In the genomic region with DNA sequence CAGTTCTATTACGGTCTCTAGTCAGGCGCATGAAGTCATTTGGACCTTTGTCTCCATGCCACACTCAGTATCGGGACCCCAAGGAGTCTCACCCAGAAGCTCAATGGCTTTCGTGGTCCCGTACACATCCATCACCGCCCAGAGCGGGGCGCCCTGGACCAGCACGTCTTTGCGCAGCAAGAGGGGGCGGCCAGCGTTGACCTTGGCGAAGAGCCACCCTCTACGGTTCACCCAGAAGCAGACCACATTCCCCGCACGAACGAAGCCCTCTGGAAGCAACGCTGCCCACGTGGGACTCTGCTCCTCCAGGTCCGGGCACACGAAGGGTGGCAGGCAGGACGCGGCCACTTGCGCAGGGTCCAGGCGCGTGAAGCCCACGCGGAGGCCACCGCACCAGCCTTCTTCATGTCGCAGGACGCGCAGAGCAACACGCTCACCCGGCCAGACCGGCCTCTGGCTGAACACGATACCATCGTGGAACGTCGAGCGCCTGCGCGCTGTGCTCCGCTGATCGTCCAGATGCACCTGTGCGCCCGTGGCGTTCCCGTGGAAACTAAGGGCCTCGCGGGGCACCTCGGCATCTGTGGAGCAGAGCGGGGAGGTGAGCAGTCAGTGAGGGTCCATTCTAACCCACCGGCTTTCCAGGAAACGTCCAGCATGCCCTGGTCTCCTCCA, we compare ENCODE assay signal across 8 mouse cellular contexts. TPM values are rescaled to one million over a fixed set of nuclear protein-coding genes. Genes with fewer than 3 reads are reported as not detected.
DNase-seq lines count a peak whose midpoint lies in the region; ATAC-seq and TF ChIP-seq lines count a peak whose summit lies in the region.

No protein-coding gene starts in this region.

- no peak for DNase-seq in heart, postnatal 14 days
- peak; percentile 22 for DNase-seq in thymus, postnatal 4 days
- no peak for DNase-seq in thymus, adult 18-20 months
- no peak for DNase-seq in limb, embryonic 11.5 days (ENCODE audit: low spot score)
- DNase-seq in layer of hippocampus, adult 9-11 months: no peak
- no peak for DNase-seq in layer of hippocampus, adult 2 months (ENCODE audit: low spot score in 2 of 2)
- DNase-seq in natural killer cell, adult 2 months (ENCODE audit: low spot score in 2 of 2): no peak

- H3K36me3 ChIP-seq in heart, embryonic 12.5 days: no peaks in the 10 kb centered on the region
- H3K36me3 ChIP-seq in limb, embryonic 11.5 days (ENCODE audit: control insufficient read depth, insufficient read depth, low read length): no peaks in the 10 kb centered on the region

- peak overlapping the region; percentile 66 for H3K4me2 ChIP-seq in heart, embryonic 12.5 days
- peak overlapping the region; percentile 38 for H3K4me2 ChIP-seq in limb, embryonic 11.5 days (ENCODE audit: low read depth, severe bottlenecking)

- H3K4me1 ChIP-seq in heart, embryonic 12.5 days (replicated peaks): peaks cover 52% of the 10 kb centered on the region
- peaks cover 6% of the 10 kb centered on the region for H3K4me1 ChIP-seq in limb, embryonic 11.5 days (ENCODE audit: control insufficient read depth, insufficient read depth, low read length)

- intact Hi-C loops in heart, postnatal 14 days (cut with DNase I): loop anchor here (10.0 kb wide), 1 partner anchor 204 kb away; the partner anchor contains the start of gene Hs6st1

- peak overlapping the region; percentile 23; the same call in 1 of the 2 replicates for H3K9ac ChIP-seq in heart, embryonic 12.5 days
- no peak overlapping the region for H3K9ac ChIP-seq in limb, embryonic 11.5 days (ENCODE audit: low read length)

- H3K9me3 ChIP-seq in heart, embryonic 12.5 days (replicated peaks): no peaks in the 10 kb centered on the region
- H3K9me3 ChIP-seq in limb, embryonic 11.5 days (ENCODE audit: control insufficient read depth, low read length): no peaks in the 10 kb centered on the region

- ATAC-seq in heart, embryonic 12.5 days (ENCODE audit: insufficient number of reproducible peaks, low FRiP score): no peak
- no peak for ATAC-seq in limb, embryonic 11.5 days (ENCODE audit: insufficient number of reproducible peaks, low FRiP score, low TSS enrichment, low read depth)

- H3K27ac ChIP-seq in heart, embryonic 12.5 days (ENCODE audit: poor library complexity, severe bottlenecking): no peak overlapping the region
- no peak overlapping the region for H3K27ac ChIP-seq in limb, embryonic 11.5 days (replicated peaks; ENCODE audit: low read depth, low read length)
- no peak overlapping the region for H3K27ac ChIP-seq in layer of hippocampus, adult 2 months

- TF ChIP-seq CTCF in layer of hippocampus, adult 2 months (conservative IDR thresholded peaks at IDR 0.05): no peak

- 31% methylated on average over 54 of the region's 54 CpGs for WGBS in heart, embryonic 12.5 days
- WGBS in limb, embryonic 11.5 days: 44% methylated on average over 54 of the region's 54 CpGs

- peaks cover 9% of the 10 kb centered on the region; the same call in 1 of the 2 replicates for H3K27me3 ChIP-seq in heart, embryonic 12.5 days (replicated peaks)
- H3K27me3 ChIP-seq in limb, embryonic 11.5 days (ENCODE audit: control insufficient read depth, insufficient read depth, low read length): peaks cover 7% of the 10 kb centered on the region; the same call in 1 of the 2 replicates

- H3K4me3 ChIP-seq in heart, embryonic 12.5 days: peak overlapping the region; percentile 30
- H3K4me3 ChIP-seq in limb, embryonic 11.5 days (ENCODE audit: low read depth, low read length): no peak overlapping the region
- no peak overlapping the region for H3K4me3 ChIP-seq in layer of hippocampus, adult 2 months

RNA-seq across cellular contexts. Expression of gene Neurl3, which starts 5.2 kb away (rescaled TPM):
- polyA plus RNA-seq in heart, embryonic 12.5 days (2016; fragmentation: Nextera tagmentation; extraction: Ambion mirVana): 2.4 and 2.6 TPM in 2 replicates
- 1 to 10 TPM; 2.6 to 2.9 TPM for total RNA-seq in heart, postnatal 14 days (2021)
- polyA plus RNA-seq in limb, embryonic 11.5 days (2014; fragmentation: Nextera tagmentation; extraction: Ambion mirVana): 0.12 and 0.65 TPM in 2 replicates
- total RNA-seq in layer of hippocampus, adult 2 months (2021): under 1 TPM; 0.44 to 0.92 TPM

RNA-seq across cellular contexts. Expression of gene Uggt1, which starts 24.7 kb away (rescaled TPM):
- polyA plus RNA-seq in heart, embryonic 12.5 days (2016; fragmentation: Nextera tagmentation; extraction: Ambion mirVana): 46.0 and 53.3 TPM in 2 replicates
- 10 to 100 TPM; 26.5 to 30.9 TPM for total RNA-seq in heart, postnatal 14 days (2021)
- 75.9 and 76.2 TPM in 2 replicates for polyA plus RNA-seq in limb, embryonic 11.5 days (2014; fragmentation: Nextera tagmentation; extraction: Ambion mirVana)
- total RNA-seq in layer of hippocampus, adult 2 months (2021): 10 to 100 TPM; 37.1 to 39.0 TPM

RNA-seq across cellular contexts. Expression of gene Arid5a, which starts 38.3 kb away (rescaled TPM):
- polyA plus RNA-seq in heart, embryonic 12.5 days (2016; fragmentation: Nextera tagmentation; extraction: Ambion mirVana): 15.1 and 15.3 TPM in 2 replicates
- total RNA-seq in heart, postnatal 14 days (2021): 10 to 100 TPM in 1 of 2 experiments, 1 to 10 TPM in 1; 9.1 to 11.4 TPM
- 2.0 and 2.8 TPM in 2 replicates for polyA plus RNA-seq in limb, embryonic 11.5 days (2014; fragmentation: Nextera tagmentation; extraction: Ambion mirVana)
- total RNA-seq in layer of hippocampus, adult 2 months (2021): 10 to 100 TPM; 15.1 to 15.4 TPM
